ENCODE assay signal across 28 mouse cellular contexts in genomic region chr4:137628400-137628799, GRCm38 (mm10). TPM values are rescaled to one million over a fixed set of nuclear protein-coding genes. Genes with fewer than 3 reads are reported as not detected.
DNase-seq lines count a peak whose midpoint lies in the region; TF ChIP-seq lines count a peak whose summit lies in the region.
"Had no signal": no experiment of that assay in that cellular context is flagged by ENCODE, and none has a peak within 500 bp of the region (broad histone marks: within the 10 kb centered on the region; RNA-seq: fewer than 3 reads in every experiment).

No protein-coding gene starts in this region.

- no peaks in the 10 kb centered on the region for H3K79me2 ChIP-seq in MEL (ENCODE audit: control insufficient read depth, insufficient read depth, low read length, poor library complexity)

- H3K27me3 ChIP-seq in MEL (ENCODE audit: control insufficient read depth in 1 of 2, insufficient read depth in 2 of 2, low read length in 2 of 2), result no peaks in the 10 kb centered on the region
- H3K27me3 ChIP-seq: embryonic facial prominence, embryonic 13.5 days; forebrain, embryonic 15.5 days; heart, embryonic 15.5 days; hindbrain, embryonic 13.5 days; intestine, embryonic 15.5 days had no signal

- no peak overlapping the region for H3K4me3 ChIP-seq in layer of hippocampus, adult 2 months
- H3K4me3 ChIP-seq in MEL (ENCODE audit: control insufficient read depth in 1 of 2, insufficient read depth in 1 of 2, low read depth in 2 of 2, low read length in 2 of 2), result no peak overlapping the region
- no peak overlapping the region for H3K4me3 ChIP-seq in olfactory bulb, adult 2 months (ENCODE audit: insufficient read depth, low read depth, low read length)
- H3K4me3 ChIP-seq: embryonic facial prominence, embryonic 13.5 days; forebrain, embryonic 15.5 days; heart, adult 2 months; heart, embryonic 15.5 days; hindbrain, embryonic 13.5 days; intestine, embryonic 15.5 days had no signal

- peak overlapping the region; percentile 0; the same call in 1 of the 2 replicates for H3K27ac ChIP-seq in layer of hippocampus, adult 2 months
- H3K27ac ChIP-seq in MEL (ENCODE audit: control insufficient read depth, low read depth, low read length), result no peak overlapping the region
- peak overlapping the region; percentile 35; the same call in 1 of the 2 replicates for H3K27ac ChIP-seq in olfactory bulb, adult 2 months (ENCODE audit: insufficient read depth, low read depth, low read length)
- H3K27ac ChIP-seq: embryonic facial prominence, embryonic 13.5 days; forebrain, embryonic 15.5 days; heart, adult 2 months; heart, embryonic 15.5 days; hindbrain, embryonic 13.5 days; intestine, embryonic 15.5 days had no signal

- H3K9ac ChIP-seq in MEL (ENCODE audit: control insufficient read depth, low read depth, low read length, poor library complexity, severe bottlenecking), result no peak overlapping the region
- H3K9ac ChIP-seq: embryonic facial prominence, embryonic 13.5 days; forebrain, embryonic 15.5 days; heart, embryonic 15.5 days; intestine, embryonic 15.5 days had no signal

- TF ChIP-seq POLR2A in MEL (IDR thresholded peaks at IDR 0.05; ENCODE audit: control insufficient read depth in 1 of 2, insufficient read depth in 1 of 2, low read depth in 1 of 2, low read length in 2 of 2, poor library complexity in 1 of 2), result no peak
- TF ChIP-seq POLR2A in olfactory bulb, adult 2 months (IDR thresholded peaks at IDR 0.05; ENCODE audit: insufficient read depth, low read depth, low read length), result no peak

- WGBS in olfactory bulb, adult 2 months, result 44% methylated on average over 6 of the region's 6 CpGs

- no peaks in the 10 kb centered on the region for H3K9me3 ChIP-seq in MEL (replicated peaks; ENCODE audit: insufficient read depth, low read length)
- H3K9me3 ChIP-seq: embryonic facial prominence, embryonic 13.5 days; forebrain, embryonic 15.5 days; G1E; heart, embryonic 15.5 days; hindbrain, embryonic 13.5 days; intestine, embryonic 15.5 days had no signal

- TF ChIP-seq RAD21 in MEL (IDR thresholded peaks at IDR 0.05; ENCODE audit: low read depth, low read length), result no peak

- DNase-seq in layer of hippocampus, adult 2 months (ENCODE audit: low spot score in 2 of 2), result no peak
- no peak for DNase-seq in layer of hippocampus, adult 9-11 months
- peak; percentile 58 for DNase-seq in 416B (ENCODE audit: low read depth)
- DNase-seq in MEL (ENCODE audit: low read depth, low spot score), result peak; percentile 21
- DNase-seq in testis, postnatal 10 days (ENCODE audit: low spot score), result no peak
- DNase-seq: adrenal gland, postnatal 25 days; B cell, adult 2 months; cerebellum, adult 11-12 months; cerebellum, adult 9-10 months; cerebellum, postnatal 25 days; gastrocnemius, postnatal 14 days; heart, adult 2 months; heart, postnatal 14 days had no signal

- no peak for TF ChIP-seq EP300 in MEL (IDR thresholded peaks at IDR 0.05; ENCODE audit: low read depth in 1 of 2, low read length in 2 of 2)

- H3K4me1 ChIP-seq in MEL (ENCODE audit: control insufficient read depth in 1 of 2, insufficient read depth in 2 of 2, low read length in 2 of 2), result no peaks in the 10 kb centered on the region
- peaks cover 7% of the 10 kb centered on the region for H3K4me1 ChIP-seq in olfactory bulb, adult 2 months (ENCODE audit: control insufficient read depth, insufficient read depth, low read length)
- H3K4me1 ChIP-seq: embryonic facial prominence, embryonic 13.5 days; forebrain, embryonic 15.5 days; hindbrain, embryonic 13.5 days; intestine, embryonic 15.5 days had no signal

- TF ChIP-seq CTCF in layer of hippocampus, adult 2 months (conservative IDR thresholded peaks at IDR 0.05), result no peak
- TF ChIP-seq CTCF in MEL (IDR thresholded peaks at IDR 0.05 in 2 of 3, conservative IDR thresholded peaks at IDR 0.05 in 1 of 3; ENCODE audit: control insufficient read depth in 1 of 3, insufficient read depth in 1 of 3, low read depth in 2 of 3, low read length in 3 of 3, poor library complexity in 1 of 3, severe bottlenecking in 1 of 3), result no peak
- TF ChIP-seq CTCF in olfactory bulb, adult 2 months (IDR thresholded peaks at IDR 0.05; ENCODE audit: insufficient read depth, low read depth, low read length), result no peak

- peaks cover 2 to 19% of the 10 kb centered on the region in 2 experiments; a peak in 2 of 4 replicates for H3K36me3 ChIP-seq in MEL (ENCODE audit: control insufficient read depth in 1 of 2, insufficient read depth in 2 of 2, low read length in 2 of 2)

TF ChIP-seq in MEL, 35 proteins besides CTCF, POLR2A, EP300 and RAD21:
- TF ChIP-seq USF2 (IDR thresholded peaks at IDR 0.05; ENCODE audit: borderline replicate concordance in 1 of 2, insufficient read depth in 1 of 2, low read depth in 1 of 2, low read length in 2 of 2) (no peak), POLR2AphosphoS5 (IDR thresholded peaks at IDR 0.05; ENCODE audit: borderline replicate concordance, low read depth, low read length) (no peak), ELF1 (IDR thresholded peaks at IDR 0.05; ENCODE audit: low read depth, low read length) (no peak), MAFK (IDR thresholded peaks at IDR 0.05; ENCODE audit: borderline replicate concordance, low read depth, low read length) (no peak), MYC (IDR thresholded peaks at IDR 0.05; ENCODE audit: low read depth, low read length) (no peak), POLR2AphosphoS2 (IDR thresholded peaks at IDR 0.05; ENCODE audit: low read length) (no peak), CHD2 (IDR thresholded peaks at IDR 0.05; ENCODE audit: low read length) (no peak), USF1 (IDR thresholded peaks at IDR 0.05; ENCODE audit: low read depth, low read length) (no peak)

RNA-seq across cellular contexts. Expression of gene Usp48, which starts 34.8 kb away (rescaled TPM):
- 100 to 1,000 TPM; 142 to 160 TPM for total RNA-seq in layer of hippocampus, adult 2 months (2021)
- total RNA-seq in MEL (2012; rRNA removed), result 25.4 and 27.1 TPM in 2 replicates
- polyA plus RNA-seq in MEL (2012; ENCODE audit: insufficient read depth in 1 of 2, insufficient read length in 2 of 2, low read depth in 1 of 2, low replicate concordance in 2 of 2, missing spikeins in 1 of 2), result 10 to 100 TPM in 1 of 2 experiments, not detected in 1; 99.6 TPM
- polyA plus RNA-seq in olfactory bulb, adult 2 months (2012; ENCODE audit: insufficient read depth, insufficient read length, low replicate concordance, missing spikeins), result 198 TPM in 1 of 2 replicates, not detected in the other

RNA-seq across cellular contexts. Expression of gene Rap1gap, which starts 36.1 kb away (rescaled TPM):
- 100 to 1,000 TPM; 281 to 291 TPM for total RNA-seq in layer of hippocampus, adult 2 months (2021)
- 7.6 and 7.7 TPM in 2 replicates for total RNA-seq in MEL (2012; rRNA removed)
- polyA plus RNA-seq in MEL (2012; ENCODE audit: insufficient read depth in 1 of 2, insufficient read length in 2 of 2, low read depth in 1 of 2, low replicate concordance in 2 of 2, missing spikeins in 1 of 2), result 10 to 100 TPM in 1 of 2 experiments, not detected in 1; 42.6 TPM
- polyA plus RNA-seq in olfactory bulb, adult 2 months (2012; ENCODE audit: insufficient read depth, insufficient read length, low replicate concordance, missing spikeins), result not detected in 2 replicates
- total RNA-seq: G1E had no signal
- polyA plus RNA-seq: G1E had no signal

RNA-seq across cellular contexts. Expression of gene Ldlrad2, which starts 54.0 kb away (rescaled TPM):
- total RNA-seq in layer of hippocampus, adult 2 months (2021), result not detected
- not detected in 2 replicates for total RNA-seq in MEL (2012; rRNA removed)
- polyA plus RNA-seq in MEL (2012; ENCODE audit: insufficient read depth in 1 of 2, insufficient read length in 2 of 2, low read depth in 1 of 2, low replicate concordance in 2 of 2, missing spikeins in 1 of 2), result not detected
- polyA plus RNA-seq in olfactory bulb, adult 2 months (2012; ENCODE audit: insufficient read depth, insufficient read length, low replicate concordance, missing spikeins), result not detected in 2 replicates
- total RNA-seq: adrenal gland, postnatal 25 days; G1E; gastrocnemius, adult 18-20 months; gastrocnemius, postnatal 14 days; heart, adult 2 months; heart, postnatal 14 days; hematopoietic stem cell, adult 5-6 weeks had no signal
- polyA plus RNA-seq: brain, embryonic 14.5 days; CD4-positive, CD25-positive, alpha-beta regulatory T cell, adult 4 months; cortical plate, adult 2 months; embryonic facial prominence, embryonic 13.5 days; frontal cortex, adult 2 months; G1E; gonadal fat pad, adult 2 months; heart, adult 2 months; heart, embryonic 11.5 days; intestine, embryonic 15.5 days had no signal

Comparison
In these comparisons a context has a peak if more than half of its experiments do, and no peak if none do; other contexts are left out.
1. DNase-seq: peak in 416B (single experiment) and MEL (single experiment); none in layer of hippocampus, adult 2 months (0 of 2), layer of hippocampus, adult 9-11 months (single experiment) and testis, postnatal 10 days (single experiment).
2. RNA of gene Rap1gap, which starts 36.1 kb away (total RNA-seq): 281 to 291 TPM in layer of hippocampus, adult 2 months; 7.6 to 7.7 TPM in MEL; every median in the first group is over 10 times any median in the second.